Comparison of ENCODE assay signal across 7 mouse cellular contexts in the genomic region with DNA sequence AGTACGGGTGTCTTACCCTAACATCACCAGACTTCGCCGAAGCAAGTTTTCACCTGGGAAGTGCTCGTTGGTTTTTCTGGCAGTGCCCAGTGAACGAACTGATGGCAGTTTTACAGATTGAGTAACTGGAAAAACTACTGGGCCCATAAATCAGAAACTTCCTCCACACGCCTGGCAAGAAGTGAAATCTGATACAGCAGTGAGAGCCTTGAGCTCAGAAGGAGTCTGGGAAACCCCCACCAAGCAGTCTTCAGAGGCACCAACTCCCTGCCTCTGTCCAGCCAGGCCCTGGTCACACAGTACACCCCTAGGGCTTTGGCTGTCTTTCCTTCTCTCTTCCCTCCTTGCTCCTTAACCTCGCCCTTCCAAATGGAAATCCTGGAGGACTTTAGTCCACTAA. TPM values are rescaled to one million over a fixed set of nuclear protein-coding genes. Genes with fewer than 3 reads are reported as not detected.
DNase-seq lines count a peak whose midpoint lies in the region; ATAC-seq and TF ChIP-seq lines count a peak whose summit lies in the region.

No protein-coding gene starts in this region.

- H3K9ac ChIP-seq in limb, embryonic 15.5 days = no peak overlapping the region
- no peak overlapping the region for H3K9ac ChIP-seq in forebrain, embryonic 15.5 days (replicated peaks)

- H3K79me2 ChIP-seq in C2C12 (ENCODE audit: control insufficient read depth, insufficient read depth) = peaks cover 19% of the 10 kb centered on the region

- no peak for TF ChIP-seq CTCF in C2C12 (IDR thresholded peaks at IDR 0.05; ENCODE audit: control insufficient read depth, insufficient read depth, insufficient read length)

- peaks cover 63% of the 10 kb centered on the region for H3K4me1 ChIP-seq in limb, embryonic 15.5 days
- no peaks in the 10 kb centered on the region for H3K4me1 ChIP-seq in forebrain, embryonic 15.5 days

- 0 out of 2 replicates have a peak overlapping the region, but pooled peaks have one; percentile 22 for H3K4me2 ChIP-seq in limb, embryonic 15.5 days
- no peak overlapping the region for H3K4me2 ChIP-seq in forebrain, embryonic 15.5 days (replicated peaks)

- DNase-seq in adipocyte (ENCODE audit: low spot score) = peak; percentile 91
- DNase-seq in natural killer cell, adult 2 months (ENCODE audit: low spot score in 2 of 2) = no peak

- no peak overlapping the region for H3K4me3 ChIP-seq in C2C12 (ENCODE audit: insufficient read depth, poor library complexity, severe bottlenecking)
- H3K4me3 ChIP-seq in limb, embryonic 15.5 days = no peak overlapping the region
- no peak overlapping the region for H3K4me3 ChIP-seq in forebrain, embryonic 15.5 days

- peaks cover 42% of the 10 kb centered on the region for H3K36me3 ChIP-seq in C2C12 (ENCODE audit: control insufficient read depth, insufficient read depth)
- no peaks in the 10 kb centered on the region for H3K36me3 ChIP-seq in limb, embryonic 15.5 days
- no peaks in the 10 kb centered on the region for H3K36me3 ChIP-seq in forebrain, embryonic 15.5 days

- no peaks in the 10 kb centered on the region for H3K27me3 ChIP-seq in C2C12 (ENCODE audit: control insufficient read depth, insufficient read depth, insufficient read length)
- H3K27me3 ChIP-seq in limb, embryonic 15.5 days = peaks cover 5% of the 10 kb centered on the region; the same call in 1 of the 2 replicates
- H3K27me3 ChIP-seq in forebrain, embryonic 15.5 days = no peaks in the 10 kb centered on the region

- H3K79me3 ChIP-seq in C2C12 (ENCODE audit: low read depth) = peaks cover 5% of the 10 kb centered on the region

- WGBS in limb, embryonic 15.5 days = 10% methylated on average over 7 of the region's 7 CpGs
- WGBS in forebrain, embryonic 15.5 days = 76% methylated on average over 7 of the region's 7 CpGs

- peak overlapping the region; percentile 68 for H3ac ChIP-seq in C2C12 (ENCODE audit: control insufficient read depth, insufficient read length, low read depth)

- peak; percentile 58 to 63; a peak in 3 of 4 replicates for ATAC-seq in hematopoietic stem cell, adult 5-6 weeks (replicated peaks in 1 of 2; ENCODE audit: insufficient read depth in 1 of 2, low FRiP score in 2 of 2, low TSS enrichment in 1 of 2, low read depth in 1 of 2, poor library complexity in 2 of 2, severe bottlenecking in 2 of 2)
- peak; percentile 49; the same call in 1 of the 2 replicates for ATAC-seq in limb, embryonic 15.5 days (ENCODE audit: insufficient number of reproducible peaks, low FRiP score, low TSS enrichment, low read depth)
- no peak for ATAC-seq in forebrain, embryonic 15.5 days (replicated peaks)
- ATAC-seq in CD4-positive, CD25-positive, alpha-beta regulatory T cell, adult 4 months = no peak

- peak overlapping the region; percentile 60 for H3K27ac ChIP-seq in limb, embryonic 15.5 days
- H3K27ac ChIP-seq in forebrain, embryonic 15.5 days (replicated peaks) = no peak overlapping the region

- no peaks in the 10 kb centered on the region for H3K9me3 ChIP-seq in limb, embryonic 15.5 days
- no peaks in the 10 kb centered on the region for H3K9me3 ChIP-seq in forebrain, embryonic 15.5 days

TF ChIP-seq in C2C12, 6 proteins besides CTCF, POLR2A, EP300 and RAD21:
- TF ChIP-seq FOSL1 (IDR thresholded peaks at IDR 0.05; ENCODE audit: insufficient read depth, low read length, poor library complexity, severe bottlenecking) (no peak), CEBPB (IDR thresholded peaks at IDR 0.05; ENCODE audit: low read depth) (peak; percentile 73), MYOD1 (IDR thresholded peaks at IDR 0.05; ENCODE audit: control insufficient read depth, insufficient read length, low read depth) (peak; percentile 1)

RNA-seq across cellular contexts. Expression of gene Ltbp2, which starts 28.9 kb away (rescaled TPM):
- 49.5 TPM for polyA plus RNA-seq in C2C12 (2012; fragmentation: generic; extraction: Trizol)
- total RNA-seq in hematopoietic stem cell, adult 5-6 weeks (2017) = 0.25 TPM in 1 of 2 replicates, not detected in the other
- 7.1 and 8.7 TPM in 2 replicates for polyA plus RNA-seq in limb, embryonic 15.5 days (2015; fragmentation: Nextera tagmentation; extraction: Ambion mirVana)
- polyA plus RNA-seq in forebrain, embryonic 15.5 days (2015; fragmentation: Nextera tagmentation; extraction: Ambion mirVana) = 0.15 and 0.33 TPM in 2 replicates
- polyA plus RNA-seq in CD4-positive, CD25-positive, alpha-beta regulatory T cell, adult 4 months (2017; shearing (Covaris generic)) = not detected

Comparison
In these comparisons a context has a peak if more than half of its experiments do, and no peak if none do; other contexts are left out.
1. ATAC-seq: peak in hematopoietic stem cell, adult 5-6 weeks (2 of 2) and limb, embryonic 15.5 days (single experiment); none in forebrain, embryonic 15.5 days (single experiment) and CD4-positive, CD25-positive, alpha-beta regulatory T cell, adult 4 months (single experiment).